Comparison of ENCODE assay signal across 9 mouse cellular contexts in the genomic region with DNA sequence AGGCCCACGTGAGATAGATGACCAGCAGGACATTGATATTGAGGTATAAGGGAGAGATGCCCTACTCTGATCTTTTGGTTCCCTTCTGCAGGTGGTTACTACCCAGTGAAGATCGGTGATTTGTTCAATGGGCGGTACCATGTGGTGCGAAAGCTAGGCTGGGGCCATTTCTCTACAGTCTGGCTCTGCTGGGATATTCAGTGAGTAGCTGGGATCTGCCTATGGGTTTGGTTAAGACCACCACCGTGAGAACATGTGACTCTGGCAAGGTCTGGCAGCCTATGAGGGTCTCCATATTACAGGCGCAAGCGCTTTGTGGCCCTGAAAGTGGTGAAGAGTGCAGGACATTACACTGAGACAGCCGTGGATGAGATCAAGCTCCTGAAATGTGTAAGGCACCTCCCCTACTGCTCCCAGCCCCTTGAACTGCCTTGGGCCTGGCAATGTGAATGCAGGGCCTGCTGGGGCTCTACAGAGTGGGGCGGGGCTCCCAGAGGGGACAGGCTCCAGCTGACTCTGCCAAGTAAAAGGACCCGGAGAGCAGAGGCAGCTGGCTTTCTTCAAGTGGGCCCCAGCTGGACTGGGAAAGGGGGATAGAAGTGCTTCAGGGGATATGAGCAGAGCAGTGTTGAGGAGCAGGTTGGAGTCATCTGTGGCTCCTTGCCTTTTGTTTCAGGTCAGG. TPM values are rescaled to one million over a fixed set of nuclear protein-coding genes. Genes with fewer than 3 reads are reported as not detected.
DNase-seq lines count a peak whose midpoint lies in the region; ATAC-seq and TF ChIP-seq lines count a peak whose summit lies in the region.
"Had no signal": no experiment of that assay in that cellular context is flagged by ENCODE, and none has a peak within 500 bp of the region (broad histone marks: within the 10 kb centered on the region; RNA-seq: fewer than 3 reads in every experiment).

No protein-coding gene starts in this region.

- peaks cover 29% of the 10 kb centered on the region for H3K36me3 ChIP-seq in forebrain, embryonic 14.5 days (ENCODE audit: control insufficient read depth, insufficient read depth, low read length)
- peaks cover 42% of the 10 kb centered on the region for H3K36me3 ChIP-seq in forebrain, embryonic 10.5 days (replicated peaks)
- 0 out of 2 replicates have a peak, but pooled peaks cover 8% of the 10 kb centered on the region for H3K36me3 ChIP-seq in lung, embryonic 16.5 days (ENCODE audit: control insufficient read depth, insufficient read depth, low read length)

- no peak for TF ChIP-seq CTCF in cerebellum, adult 2 months (IDR thresholded peaks at IDR 0.05; ENCODE audit: borderline replicate concordance, insufficient read depth, low read depth, low read length)

- H3K4me2 ChIP-seq in forebrain, embryonic 14.5 days (ENCODE audit: low read length): no peak overlapping the region
- no peak overlapping the region for H3K4me2 ChIP-seq in lung, embryonic 16.5 days (ENCODE audit: low read depth, low read length)

- H3K9me3 ChIP-seq in forebrain, embryonic 14.5 days (replicated peaks; ENCODE audit: control insufficient read depth, low read length): no peaks in the 10 kb centered on the region
- no peaks in the 10 kb centered on the region for H3K9me3 ChIP-seq in forebrain, embryonic 10.5 days
- no peaks in the 10 kb centered on the region for H3K9me3 ChIP-seq in lung, embryonic 16.5 days (ENCODE audit: control insufficient read depth, low read length)

- no peak for TF ChIP-seq POLR2A in cerebellum, adult 2 months (IDR thresholded peaks at IDR 0.05; ENCODE audit: borderline replicate concordance, insufficient read depth, low read length)

- DNase-seq in forebrain, embryonic 14.5 days (ENCODE audit: low spot score): no peak
- DNase-seq in forebrain, embryonic 10.5 days (ENCODE audit: extremely low spot score, low spot score): no peak
- peak; percentile 45 for DNase-seq in A20 (ENCODE audit: low read depth, low spot score)
- peak; percentile 62 to 67 for DNase-seq in heart, postnatal 10 days
- no peak for DNase-seq in cerebellum, adult 2 months
- no peak for DNase-seq in adrenal gland, adult 18-20 months (ENCODE audit: low spot score in 2 of 2)

- WGBS in forebrain, embryonic 14.5 days: 72% methylated on average over 10 of the region's 10 CpGs
- WGBS in forebrain, embryonic 10.5 days: 71% methylated on average over 10 of the region's 10 CpGs
- WGBS in lung, embryonic 16.5 days: 63% methylated on average over 10 of the region's 10 CpGs
- 55% methylated on average over 10 of the region's 10 CpGs for WGBS in cerebellum, adult 2 months

- intact Hi-C loops in heart, postnatal 10 days (cut with DNase I): loop anchor here (5.0 kb wide), 1 partner anchor 58 kb away; a partner anchor contains a TSS

- no peaks in the 10 kb centered on the region for H3K27me3 ChIP-seq in forebrain, embryonic 14.5 days (replicated peaks; ENCODE audit: control insufficient read depth, insufficient read depth, low read length)
- H3K27me3 ChIP-seq in forebrain, embryonic 10.5 days (ENCODE audit: poor library complexity, severe bottlenecking): peaks cover 15% of the 10 kb centered on the region; the same call in 1 of the 2 replicates
- H3K27me3 ChIP-seq in lung, embryonic 16.5 days (ENCODE audit: control insufficient read depth, insufficient read depth, low read depth, low read length): no peaks in the 10 kb centered on the region
- H3K27me3 ChIP-seq in cerebellum, adult 2 months (ENCODE audit: control insufficient read depth, insufficient read depth, low read length): no peaks in the 10 kb centered on the region

- H3K27ac ChIP-seq in forebrain, embryonic 14.5 days (ENCODE audit: low read depth, low read length): no peak overlapping the region
- H3K27ac ChIP-seq in forebrain, embryonic 10.5 days: no peak overlapping the region
- no peak overlapping the region; the same call in 1 of the 2 replicates for H3K27ac ChIP-seq in lung, embryonic 16.5 days (ENCODE audit: low read length)
- H3K27ac ChIP-seq in cerebellum, adult 2 months (ENCODE audit: insufficient read depth, low read length): no peak overlapping the region
- H3K27ac ChIP-seq: macrophage had no signal

- H3K4me3 ChIP-seq in forebrain, embryonic 14.5 days (ENCODE audit: low read depth, low read length): no peak overlapping the region
- no peak overlapping the region for H3K4me3 ChIP-seq in forebrain, embryonic 10.5 days
- H3K4me3 ChIP-seq in lung, embryonic 16.5 days (ENCODE audit: low read length): no peak overlapping the region
- no peak overlapping the region for H3K4me3 ChIP-seq in cerebellum, adult 2 months (replicated peaks; ENCODE audit: insufficient read depth, low read depth, low read length)

- no peaks in the 10 kb centered on the region for H3K4me1 ChIP-seq in forebrain, embryonic 14.5 days (ENCODE audit: control insufficient read depth, insufficient read depth, low read length)
- H3K4me1 ChIP-seq in forebrain, embryonic 10.5 days: peaks cover 5% of the 10 kb centered on the region; the same call in 1 of the 2 replicates
- H3K4me1 ChIP-seq in lung, embryonic 16.5 days (replicated peaks; ENCODE audit: control insufficient read depth, insufficient read depth, low read length): no peaks in the 10 kb centered on the region
- peaks cover 8% of the 10 kb centered on the region for H3K4me1 ChIP-seq in cerebellum, adult 2 months (ENCODE audit: control insufficient read depth, insufficient read depth, low read length)

- peak; percentile 46; the same call in 1 of the 2 replicates for ATAC-seq in forebrain, embryonic 14.5 days
- peak; percentile 84 for ATAC-seq in lung, embryonic 16.5 days (ENCODE audit: low read depth)
- ATAC-seq in erythroblast, adult 5-6 weeks (replicated peaks; ENCODE audit: low FRiP score, poor library complexity, severe bottlenecking): no peak

- H3K9ac ChIP-seq in forebrain, embryonic 14.5 days (ENCODE audit: low read length): no peak overlapping the region
- H3K9ac ChIP-seq in lung, embryonic 16.5 days (ENCODE audit: low read length): no peak overlapping the region

RNA-seq across cellular contexts. Expression of a gene that starts 0.7 kb away (rescaled TPM):
- polyA plus RNA-seq in forebrain, embryonic 14.5 days (2014; fragmentation: Nextera tagmentation; extraction: Ambion mirVana): 1.1 and 1.8 TPM in 2 replicates
- 0.97 and 1.2 TPM in 2 replicates for polyA plus RNA-seq in forebrain, embryonic 10.5 days (2016; fragmentation: Nextera tagmentation; extraction: Ambion mirVana)
- total RNA-seq in heart, postnatal 10 days (2021): 10 to 100 TPM; 36.0 to 43.6 TPM
- 5.0 and 7.4 TPM in 2 replicates for polyA plus RNA-seq in lung, embryonic 16.5 days (2015; fragmentation: Nextera tagmentation; extraction: Ambion mirVana)
- not detected in 2 replicates for total RNA-seq in erythroblast, adult 5-6 weeks (2015; ENCODE audit: low replicate concordance)
- total RNA-seq in erythroblast, adult 5-6 weeks (2017; ENCODE audit: low replicate concordance): not detected in 2 replicates
- 14.2 and 17.3 TPM in 2 replicates for polyA plus RNA-seq in cerebellum, adult 2 months (2012; rRNA removed)
- total RNA-seq in adrenal gland, adult 18-20 months (2021): under 1 TPM in 1 of 2 experiments, not detected in 1; 0.74 TPM

RNA-seq across cellular contexts. Expression of a gene that starts 11.8 kb away (rescaled TPM):
- 253 and 290 TPM in 2 replicates for polyA plus RNA-seq in forebrain, embryonic 14.5 days (2014; fragmentation: Nextera tagmentation; extraction: Ambion mirVana)
- 173 and 177 TPM in 2 replicates for polyA plus RNA-seq in forebrain, embryonic 10.5 days (2016; fragmentation: Nextera tagmentation; extraction: Ambion mirVana)
- total RNA-seq in heart, postnatal 10 days (2021): 100 to 1,000 TPM; 520 to 542 TPM
- 219 and 236 TPM in 2 replicates for polyA plus RNA-seq in lung, embryonic 16.5 days (2015; fragmentation: Nextera tagmentation; extraction: Ambion mirVana)
- 74.8 and 98.4 TPM in 2 replicates for total RNA-seq in erythroblast, adult 5-6 weeks (2015; ENCODE audit: low replicate concordance)
- total RNA-seq in erythroblast, adult 5-6 weeks (2017; ENCODE audit: low replicate concordance): 62.6 and 62.9 TPM in 2 replicates
- polyA plus RNA-seq in cerebellum, adult 2 months (2012; rRNA removed): 811 and 886 TPM in 2 replicates
- total RNA-seq in adrenal gland, adult 18-20 months (2021): 100 to 1,000 TPM; 495 to 693 TPM

RNA-seq across cellular contexts. Expression of a gene that starts 11.9 kb away (rescaled TPM):
- polyA plus RNA-seq in forebrain, embryonic 14.5 days (2014; fragmentation: Nextera tagmentation; extraction: Ambion mirVana): 148 and 189 TPM in 2 replicates
- polyA plus RNA-seq in forebrain, embryonic 10.5 days (2016; fragmentation: Nextera tagmentation; extraction: Ambion mirVana): 119 and 124 TPM in 2 replicates
- total RNA-seq in heart, postnatal 10 days (2021): 100 to 1,000 TPM; 103 TPM
- 186 and 209 TPM in 2 replicates for polyA plus RNA-seq in lung, embryonic 16.5 days (2015; fragmentation: Nextera tagmentation; extraction: Ambion mirVana)
- total RNA-seq in erythroblast, adult 5-6 weeks (2015; ENCODE audit: low replicate concordance): 86.9 and 180 TPM in 2 replicates
- 44.0 and 61.8 TPM in 2 replicates for total RNA-seq in erythroblast, adult 5-6 weeks (2017; ENCODE audit: low replicate concordance)
- 161 and 176 TPM in 2 replicates for polyA plus RNA-seq in cerebellum, adult 2 months (2012; rRNA removed)
- 100 to 1,000 TPM; 138 to 158 TPM for total RNA-seq in adrenal gland, adult 18-20 months (2021)

RNA-seq across cellular contexts. Expression of a gene that starts 18.1 kb away (rescaled TPM):
- 0.08 and 0.11 TPM in 2 replicates for polyA plus RNA-seq in forebrain, embryonic 14.5 days (2014; fragmentation: Nextera tagmentation; extraction: Ambion mirVana)
- not detected in 2 replicates for polyA plus RNA-seq in forebrain, embryonic 10.5 days (2016; fragmentation: Nextera tagmentation; extraction: Ambion mirVana)
- total RNA-seq in heart, postnatal 10 days (2021): under 1 TPM; 0.72 to 0.92 TPM
- 0.35 and 0.52 TPM in 2 replicates for polyA plus RNA-seq in lung, embryonic 16.5 days (2015; fragmentation: Nextera tagmentation; extraction: Ambion mirVana)
- total RNA-seq in erythroblast, adult 5-6 weeks (2015; ENCODE audit: low replicate concordance): not detected in 2 replicates
- total RNA-seq in erythroblast, adult 5-6 weeks (2017; ENCODE audit: low replicate concordance): 0.77 and 0.84 TPM in 2 replicates
- 27.7 and 32.5 TPM in 2 replicates for polyA plus RNA-seq in cerebellum, adult 2 months (2012; rRNA removed)
- under 1 TPM; 0.30 to 0.61 TPM for total RNA-seq in adrenal gland, adult 18-20 months (2021)

RNA-seq across cellular contexts. Expression of a gene that starts 49.8 kb away (rescaled TPM):
- 5.4 and 8.0 TPM in 2 replicates for polyA plus RNA-seq in forebrain, embryonic 14.5 days (2014; fragmentation: Nextera tagmentation; extraction: Ambion mirVana)
- polyA plus RNA-seq in forebrain, embryonic 10.5 days (2016; fragmentation: Nextera tagmentation; extraction: Ambion mirVana): 0.66 and 0.81 TPM in 2 replicates
- 1 to 10 TPM; 2.7 to 2.9 TPM for total RNA-seq in heart, postnatal 10 days (2021)
- 0.54 and 0.75 TPM in 2 replicates for polyA plus RNA-seq in lung, embryonic 16.5 days (2015; fragmentation: Nextera tagmentation; extraction: Ambion mirVana)
- 1.5 TPM in 1 of 2 replicates, not detected in the other for total RNA-seq in erythroblast, adult 5-6 weeks (2015; ENCODE audit: low replicate concordance)
- total RNA-seq in erythroblast, adult 5-6 weeks (2017; ENCODE audit: low replicate concordance): 0.28 TPM in 1 of 2 replicates, not detected in the other
- polyA plus RNA-seq in cerebellum, adult 2 months (2012; rRNA removed): 54.6 and 56.6 TPM in 2 replicates
- 1 to 10 TPM; 4.0 to 5.3 TPM for total RNA-seq in adrenal gland, adult 18-20 months (2021)

Comparison
In these comparisons a context has a peak if more than half of its experiments do, and no peak if none do; other contexts are left out.
1. DNase-seq: peak in A20 (single experiment) and heart, postnatal 10 days (2 of 2); none in forebrain, embryonic 14.5 days (single experiment), forebrain, embryonic 10.5 days (single experiment), cerebellum, adult 2 months (0 of 2) and adrenal gland, adult 18-20 months (0 of 2).